Mouse (Mus musculus) adipocyte (in vitro differentiated cells): Measurements from ENCODE around the gene Grin2d.

ENCODE experiments used
- DNase-seq: peaks from one replicate; pipeline ENCODE4 v3.0.0-alpha.2; 2016; ENCODE audit warnings: low spot score

Gene Grin2d

GRCm38 (mm10) chr7:45782271-45782670 lies 95.9 kb downstream of the Grin2d start:
- peak; percentile 41 for DNase-seq
